Mouse (Mus musculus) kidney, postnatal 0 days (tissue): ENCODE measurements at regions not wholly inside any gene's neighbourhood (a gene's known extent, or its start where the extent isn't known, plus 50 kb on each side); places are given as distances from the start of the nearest gene placed in this dataset.

ENCODE experiments used
- ATAC-seq: fragments of 200-750 bp; cut with Nextera tagmentation; replicated peaks from 2 replicates; pipeline ENCODE4 v1.8.0; 2017; ENCODE audit warnings: low read depth, moderate number of reproducible peaks, moderate TSS enrichment, moderate library complexity; ENCODE audit not compliant: low FRiP score
- DNase-seq: peaks from one replicate; pipeline ENCODE4 v3.0.0-alpha.2; 2016; ENCODE audit warnings: low spot score
- H3K27ac ChIP-seq: fragments of 300-500 bp; sonication (generic); 2 replicates; pipeline ENCODE4 v1.5.1; 2014; ENCODE audit warnings: mild to moderate bottlenecking
- H3K27me3 ChIP-seq: fragments of 300-500 bp; sonication (generic); 2 replicates; pipeline ENCODE4 v1.6.1; 2014; ENCODE audit warnings: low read length, mixed read lengths; ENCODE audit not compliant: insufficient read depth
- H3K36me3 ChIP-seq: fragments of 300-500 bp; sonication (generic); 2 replicates; pipeline ENCODE4 v1.6.1; 2014; ENCODE audit warnings: low read length, mixed read lengths; ENCODE audit not compliant: insufficient read depth
- H3K4me1 ChIP-seq: fragments of 300-500 bp; sonication (generic); replicated peaks from 2 replicates; pipeline ENCODE4 v1.6.1; 2014; ENCODE audit warnings: antibody characterized with exemption, low read length, mixed read lengths; ENCODE audit not compliant: insufficient read depth
- H3K4me2 ChIP-seq: fragments of 300-500 bp; sonication (generic); 2 replicates; pipeline ENCODE4 v1.6.1; 2014; ENCODE audit warnings: mild to moderate bottlenecking, low read length, moderate library complexity, mixed read lengths
- H3K4me3 ChIP-seq: fragments of 300-500 bp; sonication (generic); replicated peaks from 2 replicates; pipeline ENCODE4 v1.5.1; 2014; ENCODE audit warnings: low read depth, low read length
- H3K9ac ChIP-seq: fragments of 300-500 bp; sonication (generic); 2 replicates; pipeline ENCODE4 v1.6.1; 2014; ENCODE audit warnings: low read depth, low read length
- H3K9me3 ChIP-seq: fragments of 300-500 bp; sonication (generic); replicated peaks from 2 replicates; pipeline ENCODE4 v1.6.1; 2016; ENCODE audit warnings: low read length, inconsistent platforms, mixed read lengths
- CTCF ChIP-seq: IDR thresholded peaks from 2 replicates; pipeline ENCODE4 v1.5.1; 2016; ENCODE audit warnings: antibody characterized with exemption, low read depth, mild to moderate bottlenecking, moderate library complexity
- WGBS: fragments of 180-500 bp; shearing (Covaris S2); extraction: QIAGEN DNeasy Blood & Tissue Kit; methylation state at CpG from one replicate; pipeline ENCODE4 v1.1.7; 2014; 5-methylcytosine and 5-hydroxymethylcytosine counted together

DNA sequence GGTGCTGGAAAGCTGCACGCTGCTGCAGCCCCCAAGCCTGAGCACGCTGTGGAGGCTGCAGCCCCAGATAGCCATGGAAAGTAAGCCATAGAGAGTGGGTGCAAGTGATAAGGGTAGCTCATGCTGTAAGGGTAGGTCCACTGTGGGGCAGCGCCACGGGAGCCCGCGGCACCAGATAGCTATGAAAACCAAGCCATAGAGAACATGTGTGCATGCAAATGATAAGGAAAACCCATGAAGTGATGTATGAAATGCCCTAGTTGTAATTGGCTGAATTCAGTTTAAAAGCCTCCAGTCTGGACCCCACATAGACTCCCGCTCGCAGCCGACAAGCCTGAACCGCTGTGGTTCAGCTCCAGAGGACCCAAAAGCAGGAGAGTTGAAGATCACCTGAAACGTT, 58.8 kb upstream of the L3mbtl3 start:
- Histone ChIP-seq H3K27ac (no peak overlapping the region), H3K9ac (no peak overlapping the region), H3K36me3 (no peaks in the 10 kb centered on the region), H3K27me3 (no peaks in the 10 kb centered on the region), H3K9me3 (no peaks in the 10 kb centered on the region), H3K4me3 (no peak overlapping the region), H3K4me2 (no peak overlapping the region), H3K4me1 (no peaks in the 10 kb centered on the region)
- ATAC-seq (no peak), DNase-seq (no peak)
- 91% methylated on average over 11 of the region's 11 CpGs for WGBS
- TF ChIP-seq CTCF, result no peak

- Histone ChIP-seq H3K4me1 (no peaks in the 10 kb centered on the region), H3K9me3 (no peaks in the 10 kb centered on the region), H3K27me3 (no peaks in the 10 kb centered on the region), H3K4me3 (no peak overlapping the region), H3K36me3 (no peaks in the 10 kb centered on the region), H3K4me2 (no peak overlapping the region), H3K27ac (no peak overlapping the region), H3K9ac (no peak overlapping the region)
- TF ChIP-seq CTCF, result no peak
- ATAC-seq (no peak), DNase-seq (peak; percentile 3)
- WGBS, result 98% methylated on average over 1 of the region's 1 CpGs
Measured at GRCm38 (mm10) chr10:26440720-26441119, 64.9 kb upstream of the L3mbtl3 start.

- TF ChIP-seq CTCF, result no peak
- no peaks in the 10 kb centered on the region for H3K36me3 ChIP-seq
- DNase-seq, result peak; percentile 3
- H3K27ac ChIP-seq, result no peak overlapping the region
- no peaks in the 10 kb centered on the region for H3K9me3 ChIP-seq
- no peaks in the 10 kb centered on the region for H3K4me1 ChIP-seq
- WGBS, result 65% methylated on average over 4 of the region's 4 CpGs
- H3K4me3 ChIP-seq, result no peak overlapping the region
- no peaks in the 10 kb centered on the region for H3K27me3 ChIP-seq
- H3K9ac ChIP-seq, result no peak overlapping the region
- no peak for ATAC-seq
- no peak overlapping the region for H3K4me2 ChIP-seq
Measured at GRCm38 (mm10) chr10:26484311-26484710, 108.5 kb upstream of the L3mbtl3 start.

- no peak for ATAC-seq
Measured at GRCm38 (mm10) chr10:26491351-26491750, 115.6 kb upstream of the L3mbtl3 start.

DNA sequence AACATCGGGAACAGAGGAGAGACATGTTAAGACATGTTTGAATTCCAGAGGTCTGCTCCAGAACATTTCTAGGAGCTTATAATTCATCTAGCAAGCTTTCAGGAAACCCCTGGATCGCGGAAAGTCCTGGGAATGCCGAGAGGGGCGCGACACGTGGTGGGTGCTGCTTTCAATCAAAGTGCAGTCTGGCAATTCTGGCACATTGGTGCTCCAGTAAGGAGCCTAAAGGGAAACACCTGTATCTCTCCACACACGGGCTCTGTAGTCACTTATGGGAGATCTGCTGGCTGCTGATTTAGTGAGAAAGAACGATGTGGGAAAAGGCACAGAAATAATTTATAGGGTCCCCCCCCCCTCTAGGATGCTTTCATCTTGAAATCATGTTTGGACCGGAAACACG, 116.4 kb upstream of the L3mbtl3 start:
- DNase-seq (no peak), ATAC-seq (no peak)
- Histone ChIP-seq H3K4me2 (no peak overlapping the region), H3K9me3 (no peaks in the 10 kb centered on the region), H3K9ac (no peak overlapping the region), H3K27ac (no peak overlapping the region), H3K4me3 (no peak overlapping the region), H3K36me3 (no peaks in the 10 kb centered on the region), H3K27me3 (no peaks in the 10 kb centered on the region), H3K4me1 (no peaks in the 10 kb centered on the region)
- TF ChIP-seq CTCF, result no peak
- WGBS, result 73% methylated on average over 11 of the region's 11 CpGs

More at GRCm38 (mm10) chr10:26491351-26491750, 115.6 kb upstream of the L3mbtl3 start:
- no peaks in the 10 kb centered on the region for H3K9me3 ChIP-seq
- H3K27me3 ChIP-seq, result no peaks in the 10 kb centered on the region
- 89% methylated on average over 5 of the region's 5 CpGs for WGBS
- no peak for TF ChIP-seq CTCF
- no peak for DNase-seq
- no peak overlapping the region for H3K27ac ChIP-seq
- no peaks in the 10 kb centered on the region for H3K4me1 ChIP-seq
- no peak overlapping the region for H3K9ac ChIP-seq
- H3K36me3 ChIP-seq, result no peaks in the 10 kb centered on the region
- H3K4me3 ChIP-seq, result no peak overlapping the region
- H3K4me2 ChIP-seq, result no peak overlapping the region

DNA sequence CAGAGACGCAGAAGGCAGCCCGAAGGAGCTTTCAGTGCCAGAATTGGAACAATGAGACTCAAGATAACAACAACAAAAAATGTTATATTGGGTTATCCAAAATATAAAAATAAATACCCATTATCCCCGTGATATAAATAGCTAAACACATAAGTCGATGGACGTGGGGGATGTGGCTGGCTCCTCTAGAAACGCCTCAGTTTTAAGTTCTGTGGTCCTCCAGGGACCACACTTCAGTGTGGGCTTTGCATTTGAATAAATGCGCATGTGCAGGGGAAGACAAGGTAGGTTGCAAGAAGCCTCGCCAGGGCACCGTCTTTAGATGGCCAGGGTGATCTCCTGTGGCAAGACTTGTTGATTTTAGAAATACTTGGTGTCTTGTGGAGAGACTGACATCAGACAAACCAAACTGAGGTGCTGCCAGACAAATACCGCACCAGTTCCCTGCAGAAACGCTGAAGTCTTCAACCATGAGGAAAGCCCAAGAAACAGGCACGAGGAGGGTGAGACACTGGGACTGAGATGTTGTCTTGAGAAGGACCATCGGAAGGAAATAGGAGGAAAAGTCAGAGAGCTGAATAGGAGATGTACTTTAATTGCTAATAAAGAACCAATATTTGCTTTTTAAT, 117.2 kb upstream of the L3mbtl3 start:
- no peaks in the 10 kb centered on the region for H3K4me1 ChIP-seq
- TF ChIP-seq CTCF, result no peak
- H3K9ac ChIP-seq, result no peak overlapping the region
- WGBS, result 82% methylated on average over 13 of the region's 13 CpGs
- no peaks in the 10 kb centered on the region for H3K36me3 ChIP-seq
- H3K27ac ChIP-seq, result no peak overlapping the region
- DNase-seq (no peak), ATAC-seq (no peak)
- no peak overlapping the region for H3K4me2 ChIP-seq
- no peak overlapping the region for H3K4me3 ChIP-seq
- no peaks in the 10 kb centered on the region for H3K27me3 ChIP-seq
- no peaks in the 10 kb centered on the region for H3K9me3 ChIP-seq

DNA sequence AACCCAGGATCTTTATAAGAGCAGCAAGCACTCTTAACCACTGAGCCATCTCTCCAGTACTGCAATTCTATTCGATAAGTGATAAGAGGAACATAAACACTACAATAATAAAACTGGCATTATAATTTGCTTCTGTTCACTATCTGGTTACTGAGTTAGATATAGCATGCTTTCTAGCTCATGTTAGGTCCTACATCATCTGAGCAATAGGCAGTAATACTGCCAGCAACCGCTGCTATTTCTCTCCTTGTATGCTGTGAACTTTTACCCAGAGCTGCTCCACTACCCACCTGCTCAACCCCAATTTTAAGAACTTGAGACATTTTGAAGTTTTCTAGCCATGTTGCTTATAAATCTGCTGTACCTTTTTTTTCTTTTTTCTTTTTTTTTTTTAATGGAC, 118.0 kb upstream of the L3mbtl3 start:
- no peak overlapping the region for H3K4me2 ChIP-seq
- no peak for ATAC-seq
- H3K4me3 ChIP-seq, result no peak overlapping the region
- H3K9ac ChIP-seq, result no peak overlapping the region
- DNase-seq, result no peak
- H3K4me1 ChIP-seq, result no peaks in the 10 kb centered on the region
- no peaks in the 10 kb centered on the region for H3K27me3 ChIP-seq
- TF ChIP-seq CTCF, result no peak
- no peaks in the 10 kb centered on the region for H3K9me3 ChIP-seq
- H3K27ac ChIP-seq, result no peak overlapping the region
- no peaks in the 10 kb centered on the region for H3K36me3 ChIP-seq
- WGBS, result 91% methylated on average over 2 of the region's 2 CpGs
